Mouse (Mus musculus) adrenal gland, adult 2 months (tissue): ENCODE measurements around the gene Frmd4a. TPM values are rescaled to one million over a fixed set of nuclear protein-coding genes. Genes with fewer than 3 reads are reported as not detected.

ENCODE experiments used
- DNase-seq: peaks from one replicate; pipeline ENCODE4 v3.0.0; 2021
- polyA plus RNA-seq: library from polyadenylated mRNA; depleted of rRNA; stranded (reverse); fragments of >200 nt; gene quantifications from 2 replicates; pipeline ENCODE4 v1.2.3, GENCODE M21; 2012
- total RNA-seq, 2 experiments: library from RNA; stranded (reverse); gene quantifications; 2 replicates each; pipeline ENCODE4 v1.2.3; 2021

Gene Frmd4a
- total and polyA plus RNA-seq, 3 experiments, result 9.8 to 15.8 (median 11.4) TPM

DNA sequence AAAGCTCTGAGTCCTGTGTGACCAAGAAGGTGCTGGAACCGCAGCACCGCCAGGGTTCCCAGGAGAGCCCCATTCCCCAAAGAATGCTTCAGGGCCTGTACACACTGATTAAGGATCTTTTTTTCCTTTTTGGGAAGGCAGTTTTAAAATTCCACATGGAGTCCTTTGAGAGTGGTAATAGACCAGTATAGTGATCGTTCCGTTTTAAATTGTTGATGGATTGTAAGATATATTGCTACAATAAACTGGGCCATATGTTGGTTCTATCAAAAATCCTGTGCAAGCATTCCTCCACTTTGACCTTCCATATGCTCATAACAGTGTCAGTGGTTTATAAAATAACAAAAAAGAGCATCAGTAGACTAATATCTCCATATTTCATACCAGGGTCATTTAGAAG is 424.3 kb downstream of the Frmd4a start:
- no peak for DNase-seq

DNA sequence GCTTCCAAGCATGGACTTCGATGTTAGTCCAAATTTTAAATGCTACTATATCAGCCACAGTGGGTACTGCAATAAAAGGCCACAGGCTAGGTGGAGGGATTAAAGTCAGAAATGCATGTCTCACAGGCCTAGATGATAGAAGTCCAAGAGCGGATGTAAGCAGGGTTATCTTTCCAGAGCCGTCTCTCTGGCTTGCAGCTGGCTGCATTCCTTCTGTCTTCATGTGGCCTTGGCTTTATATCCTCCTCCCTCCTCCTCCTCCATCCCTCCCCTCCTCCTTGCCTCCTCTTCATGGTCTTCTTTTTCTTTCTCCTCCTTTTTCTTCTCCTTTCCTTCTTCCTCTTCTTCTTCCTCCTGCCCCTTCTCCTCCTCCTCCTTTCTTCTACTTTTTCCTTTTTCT is 427.2 kb downstream of the Frmd4a start:
- DNase-seq, result no peak

DNA sequence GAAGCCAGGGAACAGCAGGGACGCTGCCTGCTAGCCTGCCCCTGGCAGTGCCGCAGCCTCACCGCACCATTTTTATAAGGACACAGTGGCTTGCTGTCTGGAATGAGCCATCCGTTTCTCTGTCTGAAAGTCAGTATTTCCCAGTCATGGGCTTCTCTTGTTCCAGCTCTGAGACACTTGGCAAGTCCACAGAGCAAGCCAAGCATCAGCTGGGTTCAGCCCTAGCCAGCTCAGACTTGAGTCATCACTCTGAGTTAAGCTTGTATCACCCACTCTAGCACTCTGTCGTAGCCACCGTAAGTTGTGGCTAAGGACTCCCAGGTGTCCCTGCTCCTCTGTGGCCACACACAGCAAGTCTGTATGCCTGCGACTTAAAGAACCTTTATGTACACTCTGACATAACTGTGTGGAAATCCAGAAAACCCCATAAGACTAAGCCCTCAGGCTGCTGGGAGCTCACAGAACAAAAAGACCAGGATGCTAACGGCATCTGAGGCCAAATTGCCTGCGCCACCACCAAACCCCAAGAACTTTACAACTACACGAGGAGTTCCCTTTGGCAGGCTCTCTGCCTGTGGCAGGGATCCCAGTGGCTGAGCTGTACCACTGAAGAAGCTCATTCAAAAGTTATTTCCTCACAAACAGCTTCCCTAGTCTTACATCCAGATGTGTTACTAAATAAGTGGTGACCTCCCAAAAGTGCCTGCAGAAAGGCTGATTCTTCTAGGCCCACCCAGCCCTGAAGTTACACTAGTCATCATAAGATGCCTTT is 428.3 kb downstream of the Frmd4a start:
- peak; percentile 71 for DNase-seq

GRCm38 (mm10) chr2:4449860-4450480 is 432.5 kb downstream of the Frmd4a start:
- DNase-seq, result no peak

DNA sequence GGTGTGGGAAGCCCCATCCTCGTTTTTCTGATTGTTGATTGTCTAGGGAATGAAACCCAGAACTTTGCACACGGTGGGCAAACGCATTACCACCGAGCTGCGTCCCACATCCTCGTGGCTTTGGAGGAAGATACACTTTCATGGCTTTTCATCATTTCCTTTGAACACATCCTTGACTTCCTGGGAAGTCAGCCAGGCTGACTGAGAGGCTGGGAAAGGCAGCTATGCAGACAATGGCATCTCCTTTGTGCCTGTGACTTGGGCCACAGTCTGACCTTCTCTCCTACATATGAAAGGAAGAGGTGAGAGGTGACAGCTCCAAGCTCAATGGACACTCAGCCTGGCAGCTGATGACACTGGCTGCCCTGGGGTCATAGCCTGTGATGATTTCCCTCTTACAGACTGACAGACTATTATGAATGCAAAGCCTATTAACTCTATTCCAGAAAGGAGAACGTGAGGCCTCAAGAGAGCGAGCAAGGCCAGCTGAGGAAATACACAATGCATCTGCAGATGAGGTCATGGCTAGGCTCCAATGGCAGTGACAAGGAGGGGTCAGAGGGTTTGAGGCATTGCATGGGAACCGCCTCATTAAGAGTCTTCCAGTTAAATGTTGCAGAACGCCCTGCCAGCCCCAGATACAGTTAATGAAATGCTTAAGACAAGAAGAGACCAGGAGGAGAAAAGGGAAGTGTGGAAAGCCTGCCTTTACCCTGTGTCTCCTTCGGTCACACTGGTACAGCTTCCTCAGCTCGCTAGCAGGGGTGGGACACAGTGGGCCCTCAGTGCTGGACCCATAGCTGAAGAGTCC is 435.3 kb downstream of the Frmd4a start:
- peak; percentile 19 for DNase-seq

DNA sequence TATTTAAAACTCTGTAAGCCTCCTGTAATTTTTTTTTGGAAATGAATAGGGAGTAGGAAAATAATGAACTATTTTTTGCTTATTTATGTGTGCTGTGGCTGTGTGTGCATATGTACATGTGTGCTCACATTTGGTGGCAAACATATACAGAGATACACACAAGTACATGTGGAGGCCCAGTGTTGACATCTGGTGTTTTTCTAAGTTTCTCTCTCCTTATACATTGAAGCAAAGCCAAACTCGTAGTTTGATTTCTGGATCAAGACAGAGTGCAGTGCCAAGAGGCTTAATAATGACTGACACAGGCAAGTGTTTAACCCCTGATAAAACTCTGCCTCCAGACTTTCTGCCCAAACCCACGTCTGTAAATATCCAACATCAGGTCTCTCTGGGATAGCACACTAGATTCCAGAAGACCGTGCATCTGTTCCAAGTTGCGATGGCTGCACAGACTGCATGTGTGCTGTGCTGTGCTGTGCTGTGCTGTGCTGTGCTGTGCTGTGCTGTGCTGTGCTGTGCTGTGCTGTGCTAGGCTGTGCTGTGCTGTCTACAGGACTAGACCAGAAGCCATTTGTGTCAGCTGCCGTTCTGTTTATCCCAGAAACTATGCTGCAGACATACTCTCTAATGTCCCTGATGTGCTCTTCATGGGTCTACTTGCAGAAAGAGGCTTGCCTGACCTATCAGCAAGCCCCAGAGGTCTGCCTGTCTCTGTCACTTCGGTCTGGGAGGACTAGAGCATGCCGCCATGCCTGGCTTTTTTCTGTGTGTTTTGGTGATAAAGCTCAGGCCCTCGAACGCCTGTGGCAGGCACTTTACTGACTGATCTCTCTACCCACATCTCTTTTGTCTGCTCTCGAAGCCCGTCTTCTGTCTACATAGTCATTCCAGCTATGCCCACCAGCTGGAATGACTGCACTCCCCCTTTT is 437.8 kb downstream of the Frmd4a start:
- DNase-seq, result no peak

DNA sequence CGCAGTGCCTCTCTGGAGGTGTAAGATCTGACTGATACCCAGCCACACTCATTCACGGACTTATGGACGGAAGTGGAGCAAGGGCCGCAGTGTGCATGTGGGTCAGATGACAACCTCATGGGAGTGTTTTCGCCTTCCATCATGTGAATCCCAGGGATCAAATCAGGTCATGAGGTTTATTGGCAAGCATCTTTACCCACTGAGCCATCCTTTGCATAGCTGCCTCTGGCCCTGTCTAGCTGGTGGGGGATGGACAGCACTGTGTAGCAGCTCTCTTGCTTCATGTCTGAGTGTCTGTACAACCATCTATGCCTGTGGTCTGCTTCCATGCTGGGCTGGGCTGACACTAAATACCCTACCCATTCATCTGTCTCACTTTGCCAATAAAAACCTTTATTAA is 443.4 kb downstream of the Frmd4a start:
- DNase-seq, result no peak

DNA sequence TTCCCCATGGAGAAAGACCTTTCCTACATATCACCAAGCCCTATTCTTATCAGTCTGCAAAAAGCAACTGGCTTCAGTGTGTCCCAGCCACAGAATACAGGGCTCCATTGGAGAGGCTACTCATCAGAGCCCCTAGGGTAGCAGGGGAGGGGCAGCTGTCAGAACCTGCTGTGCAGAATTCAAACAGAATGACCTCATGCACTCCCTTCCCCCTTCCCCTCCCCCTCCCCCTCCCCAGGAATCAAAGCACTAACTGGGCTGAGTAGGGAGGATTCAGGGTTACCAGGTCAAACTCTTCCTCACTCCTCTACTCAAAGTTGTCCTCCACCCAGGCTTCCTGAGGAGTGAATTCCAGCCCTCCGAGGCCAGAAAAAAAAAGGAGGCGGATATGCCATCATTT is 444.0 kb downstream of the Frmd4a start:
- DNase-seq, result no peak

GRCm38 (mm10) chr2:4462480-4462879 is 445.0 kb downstream of the Frmd4a start:
- no peak for DNase-seq

GRCm38 (mm10) chr2:4466084-4466483 is 448.6 kb downstream of the Frmd4a start:
- no peak for DNase-seq

DNA sequence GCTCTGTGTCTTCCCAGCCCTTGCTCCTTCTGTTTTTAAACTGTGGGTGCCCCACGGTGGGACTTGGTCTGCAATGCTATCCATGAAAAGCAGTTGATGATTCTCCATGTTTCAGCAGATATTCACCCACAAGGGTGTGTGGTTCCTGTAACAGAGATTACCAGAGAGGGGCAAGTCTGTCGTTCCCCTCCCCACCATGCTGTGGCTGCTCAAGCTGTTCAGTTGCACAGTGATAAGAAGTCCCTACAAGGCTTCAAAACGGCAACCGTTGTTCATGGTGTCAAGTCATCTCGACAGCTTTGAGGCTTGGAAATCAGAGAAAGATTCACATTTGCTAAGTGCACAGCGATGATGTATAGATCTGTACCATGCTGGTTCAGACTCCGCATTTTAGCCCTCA is 449.8 kb downstream of the Frmd4a start:
- no peak for DNase-seq

- DNase-seq, result peak; percentile 23
Observed at GRCm38 (mm10) chr2:4472760-4473480, 455.4 kb downstream of the Frmd4a start.

DNA sequence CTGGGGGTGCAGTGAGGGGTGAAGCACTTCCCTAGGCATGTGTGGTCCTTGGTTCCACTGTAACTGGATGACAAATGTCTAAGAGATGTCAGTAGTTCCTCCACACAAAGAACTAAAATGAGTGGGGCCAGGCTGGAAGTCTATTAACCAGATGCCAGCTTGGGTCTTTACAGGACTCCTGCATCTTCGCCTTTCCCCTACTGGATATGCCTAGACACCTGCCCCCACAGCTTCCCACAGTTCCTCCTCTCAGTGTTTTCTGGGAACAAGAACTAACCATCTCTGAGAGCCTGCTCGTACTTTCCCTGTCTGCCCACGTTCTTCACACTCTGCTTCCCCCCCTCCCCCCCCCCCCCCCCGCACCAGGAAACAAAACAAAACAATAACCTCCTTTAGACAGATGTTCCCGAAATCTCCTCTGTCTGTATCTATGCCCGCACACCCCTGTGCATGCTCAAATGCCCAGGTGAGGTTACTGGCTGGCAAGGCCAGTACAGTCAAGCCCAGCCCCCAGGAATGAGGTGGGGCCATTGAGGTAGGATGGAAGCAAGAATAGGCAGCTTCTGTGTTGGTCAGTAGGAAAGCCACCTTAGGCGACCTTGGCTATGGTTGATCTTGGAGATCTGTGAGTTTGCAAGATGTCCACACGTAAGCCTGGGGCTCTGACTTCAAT is 456.5 kb downstream of the Frmd4a start:
- DNase-seq, result no peak

DNA sequence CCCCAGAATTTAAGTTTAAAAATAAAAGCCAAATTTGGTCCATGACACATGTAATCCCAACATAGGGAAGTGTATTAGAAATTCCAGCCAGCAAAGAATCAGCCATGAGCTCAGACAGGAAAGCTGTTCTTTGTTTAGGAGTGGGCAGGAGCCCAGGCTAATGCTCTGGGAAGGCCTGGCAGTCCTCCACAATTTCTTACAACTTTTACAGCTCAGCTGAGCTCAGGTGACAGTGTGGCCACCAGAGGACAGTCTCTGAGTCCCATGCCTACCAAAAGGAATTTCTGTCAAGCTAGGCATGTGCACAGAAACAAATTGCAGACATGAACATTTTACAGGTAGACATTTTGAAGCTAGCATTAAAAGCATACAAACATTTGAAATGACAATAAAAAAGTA is 457.0 kb downstream of the Frmd4a start:
- DNase-seq, result no peak

GRCm38 (mm10) chr2:4475991-4476390 is 458.5 kb downstream of the Frmd4a start:
- DNase-seq, result no peak

DNA sequence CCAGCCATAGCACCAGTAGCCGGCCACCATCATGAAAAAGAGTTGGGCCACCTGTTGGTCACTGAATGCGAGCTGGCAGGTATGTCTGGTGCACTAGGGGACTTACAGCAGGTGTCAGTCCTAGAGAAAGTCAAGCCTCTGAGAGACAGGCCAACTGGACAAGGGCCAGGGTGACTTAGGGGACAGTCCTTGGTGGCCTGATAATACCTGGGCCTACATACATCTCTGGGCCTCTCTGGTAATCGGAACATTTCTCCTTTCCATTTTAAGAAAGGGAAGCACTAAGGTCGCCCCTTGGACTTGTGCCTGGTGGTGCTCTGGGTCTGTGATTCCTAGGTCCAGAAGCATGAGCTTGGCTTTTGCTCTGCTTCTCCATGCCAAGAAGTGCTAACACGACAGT is 459.1 kb downstream of the Frmd4a start:
- no peak for DNase-seq

GRCm38 (mm10) chr2:4477311-4477710 is 459.8 kb downstream of the Frmd4a start:
- DNase-seq, result peak; percentile 24

DNA sequence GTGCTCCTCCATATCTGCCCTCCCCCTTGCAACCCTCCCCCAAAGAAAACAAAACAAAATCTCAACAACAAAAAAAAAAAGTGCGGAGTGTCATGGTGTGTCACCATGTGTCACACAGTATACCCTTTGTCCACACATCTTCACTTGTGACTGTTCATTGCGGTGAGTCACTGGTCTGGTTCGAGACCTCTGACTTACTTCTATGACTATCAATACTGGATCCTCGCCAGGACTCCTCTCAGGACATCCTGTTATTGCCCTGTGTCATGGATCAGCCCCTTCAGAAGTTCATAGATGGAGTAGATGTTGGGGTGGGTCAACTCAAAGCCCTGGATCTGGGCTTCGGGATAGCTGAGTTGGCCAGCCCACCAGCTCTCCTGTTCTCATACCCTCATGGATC is 462.7 kb downstream of the Frmd4a start:
- DNase-seq, result peak; percentile 63

DNA sequence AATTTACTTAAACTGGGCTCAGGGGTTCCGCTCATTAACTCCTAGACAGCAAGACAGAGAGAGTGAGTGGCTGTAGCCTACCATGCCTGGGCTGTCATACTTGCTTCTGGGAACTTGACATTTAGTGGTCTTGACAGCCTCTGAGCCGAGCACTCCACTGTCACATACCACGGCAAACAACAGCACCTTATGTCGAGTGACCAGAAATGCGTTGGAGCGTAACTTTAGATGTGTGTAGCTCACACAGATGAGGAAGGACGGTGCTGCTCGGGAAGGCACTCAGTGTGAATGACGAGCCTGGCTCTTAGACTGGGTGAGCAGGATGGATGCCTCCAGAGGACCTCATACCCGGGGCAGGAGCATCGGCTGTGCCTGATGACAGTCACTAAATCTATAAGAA is 463.6 kb downstream of the Frmd4a start:
- DNase-seq, result no peak

DNA sequence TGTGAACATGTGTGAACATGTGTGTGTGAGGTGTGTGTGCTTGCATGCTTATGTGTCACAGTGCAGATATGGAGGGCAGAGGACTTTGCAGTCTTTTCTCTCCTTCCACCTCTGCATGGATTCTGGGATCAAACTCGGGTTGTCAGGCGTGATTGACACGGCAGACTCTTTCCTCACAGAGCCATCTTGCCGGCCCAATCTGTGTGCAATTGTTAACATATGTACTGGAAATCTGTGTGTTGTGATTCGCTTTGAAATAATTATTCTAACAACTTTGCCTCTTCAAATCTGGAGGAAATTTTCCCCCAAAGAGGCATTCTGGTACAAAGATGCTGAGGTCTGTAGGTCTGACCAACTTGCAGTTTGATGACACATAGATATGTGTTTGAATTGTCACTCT is 468.7 kb downstream of the Frmd4a start:
- DNase-seq, result no peak

DNA sequence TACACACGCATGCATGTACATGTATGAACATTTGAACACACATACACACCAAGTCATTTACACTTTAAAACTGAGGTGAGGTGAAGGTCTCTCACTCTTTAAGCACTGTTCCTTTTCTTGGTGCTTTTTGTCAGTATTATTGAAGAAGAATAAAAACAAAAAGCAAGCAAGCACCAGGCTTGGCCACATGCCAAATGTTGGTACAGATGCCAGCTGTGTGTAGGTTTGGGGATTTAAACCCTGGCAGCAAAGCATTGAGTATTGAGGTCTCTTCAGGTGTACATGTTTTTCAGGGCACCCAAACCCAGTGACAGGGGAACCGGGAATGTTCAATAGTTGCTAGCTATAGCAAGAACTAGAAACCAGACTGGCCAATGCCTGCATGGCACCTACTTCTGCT is 469.8 kb downstream of the Frmd4a start:
- DNase-seq, result no peak
